Mouse (Mus musculus) urinary bladder, postnatal 25 days (tissue): ENCODE measurements around the gene Hes6.

Source experiments
- DNase-seq: peaks from one replicate; pipeline ENCODE4 v3.0.0; 2022; ENCODE audit warnings: low spot score

Gene Hes6

GRCm38 (mm10) chr1:91441855-91442254 lies 28.0 kb upstream of the Hes6 start:
- no peak for DNase-seq

- DNase-seq = no peak
These were observed 25.9 kb upstream of the Hes6 start for GRCm38 (mm10) chr1:91439776-91440175.

- DNase-seq = no peak
These were observed 23.7 kb upstream of the Hes6 start for GRCm38 (mm10) chr1:91437573-91437972.

- DNase-seq = no peak
These were observed 23.2 kb upstream of the Hes6 start for GRCm38 (mm10) chr1:91437083-91437400.

- peak; percentile 65 for DNase-seq
These were observed 22.7 kb upstream of the Hes6 start for GRCm38 (mm10) chr1:91436380-91437082.

- no peak for DNase-seq
These were observed 21.8 kb upstream of the Hes6 start for GRCm38 (mm10) chr1:91435606-91436130.

- DNase-seq = no peak
These were observed 21.1 kb upstream of the Hes6 start for GRCm38 (mm10) chr1:91434905-91435304.

- DNase-seq = no peak
These were observed 16.9 kb upstream of the Hes6 start for GRCm38 (mm10) chr1:91430761-91431160.

- no peak for DNase-seq
These were observed 15.4 kb upstream of the Hes6 start for GRCm38 (mm10) chr1:91429212-91429611.

GRCm38 (mm10) chr1:91428614-91429013 lies 14.8 kb upstream of the Hes6 start:
- peak; percentile 85 for DNase-seq

- DNase-seq = no peak
These were observed 12.6 kb upstream of the Hes6 start for GRCm38 (mm10) chr1:91426397-91426796.

GRCm38 (mm10) chr1:91420601-91421065 lies 6.8 kb upstream of the Hes6 start:
- no peak for DNase-seq

- no peak for DNase-seq
These were observed 6.2 kb upstream of the Hes6 start for GRCm38 (mm10) chr1:91419862-91420600.

GRCm38 (mm10) chr1:91417991-91418390 lies 4.2 kb upstream of the Hes6 start:
- DNase-seq = no peak

GRCm38 (mm10) chr1:91415311-91415710 lies 1.5 kb upstream of the Hes6 start:
- DNase-seq = no peak

GRCm38 (mm10) chr1:91414903-91415302 lies 1.1 kb upstream of the Hes6 start:
- no peak for DNase-seq

GRCm38 (mm10) chr1:91413536-91413897 lies 321 bp downstream of the Hes6 start:
- no peak for DNase-seq

GRCm38 (mm10) chr1:91413030-91413506 lies 770 bp downstream of the Hes6 start:
- peak; percentile 77 for DNase-seq

GRCm38 (mm10) chr1:91412286-91413029 lies 1.4 kb downstream of the Hes6 start:
- DNase-seq = peak; percentile 31

GRCm38 (mm10) chr1:91411631-91412285 lies 2.1 kb downstream of the Hes6 start:
- no peak for DNase-seq

GRCm38 (mm10) chr1:91407819-91408218 lies 6.0 kb downstream of the Hes6 start:
- no peak for DNase-seq
